Mouse (Mus musculus) embryonic facial prominence, embryonic 15.5 days (tissue): ENCODE results near the gene Ank2. TPM values are rescaled to one million over a fixed set of nuclear protein-coding genes. Genes with fewer than 3 reads are reported as not detected.

Experiments
- ATAC-seq: fragments of 200-750 bp; cut with Nextera tagmentation; 2 replicates; pipeline ENCODE4 v1.8.0; 2017; ENCODE audit warnings: low read depth, moderate TSS enrichment; ENCODE audit not compliant: insufficient number of reproducible peaks, low FRiP score, low TSS enrichment
- H3K27ac ChIP-seq: fragments of 300-500 bp; sonication (generic); replicated peaks from 2 replicates; pipeline ENCODE4 v1.5.1; 2015; ENCODE audit warnings: mild to moderate bottlenecking, inconsistent platforms
- H3K27me3 ChIP-seq: fragments of 300-500 bp; sonication (generic); 2 replicates; pipeline ENCODE4 v1.6.1; 2015; ENCODE audit warnings: inconsistent platforms
- H3K36me3 ChIP-seq: fragments of 300-500 bp; sonication (generic); 2 replicates; pipeline ENCODE4 v1.6.1; 2015; ENCODE audit warnings: mild to moderate bottlenecking, inconsistent platforms
- H3K4me1 ChIP-seq: fragments of 300-500 bp; sonication (generic); 2 replicates; pipeline ENCODE4 v1.6.1; 2015; ENCODE audit warnings: inconsistent platforms
- H3K4me2 ChIP-seq: fragments of 300-500 bp; sonication (generic); replicated peaks from 2 replicates; pipeline ENCODE4 v1.6.1; 2015; ENCODE audit warnings: mild to moderate bottlenecking, inconsistent platforms
- H3K4me3 ChIP-seq: fragments of 300-500 bp; sonication (generic); replicated peaks from 2 replicates; pipeline ENCODE4 v1.5.1; 2015; ENCODE audit warnings: mild to moderate bottlenecking, inconsistent platforms
- H3K9ac ChIP-seq: fragments of 300-500 bp; sonication (generic); 2 replicates; pipeline ENCODE4 v1.6.1; 2015; ENCODE audit warnings: inconsistent platforms
- H3K9me3 ChIP-seq: fragments of 300-500 bp; sonication (generic); replicated peaks from 2 replicates; pipeline ENCODE4 v1.6.1; 2016; ENCODE audit warnings: inconsistent platforms
- WGBS: fragments of 180-500 bp; shearing (Covaris S2); methylation state at CpG from one replicate; pipeline ENCODE4 v1.1.7; 2015; 5-methylcytosine and 5-hydroxymethylcytosine counted together
- polyA plus RNA-seq: library from polyadenylated mRNA; unstranded; fragments of >200 nt; fragmentation: Nextera tagmentation; extraction: Ambion mirVana; gene quantifications from 2 replicates; pipeline ENCODE4 v1.2.1, GENCODE M21; 2015

Gene Ank2
- polyA plus RNA-seq, 1 experiment from 2014 or later, result 32.4 TPM

DNA sequence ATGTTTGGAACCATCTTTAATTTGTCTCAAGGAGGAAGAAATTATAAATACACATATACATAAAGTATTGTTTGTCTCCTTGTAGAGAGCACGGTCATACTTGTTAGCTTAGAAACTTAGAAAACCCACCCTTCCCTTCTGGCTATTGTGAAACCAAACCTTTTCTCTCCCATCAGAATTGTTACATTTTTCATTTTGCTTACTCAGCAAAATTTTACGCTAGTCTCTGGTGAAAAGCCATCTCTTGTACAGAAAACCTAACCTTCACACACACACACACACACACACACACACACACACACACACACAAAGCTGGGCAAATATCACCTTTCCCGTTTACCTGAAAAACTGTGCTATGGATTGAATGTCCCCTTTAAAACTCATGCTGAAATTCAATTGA is 217.8 kb downstream of the Ank2 start:
- H3K36me3 ChIP-seq, result no peaks in the 10 kb centered on the region
- 90% methylated on average over 3 of the region's 3 CpGs for WGBS
- no peaks in the 10 kb centered on the region for H3K4me1 ChIP-seq
- no peaks in the 10 kb centered on the region for H3K27me3 ChIP-seq
- H3K9me3 ChIP-seq, result no peaks in the 10 kb centered on the region
- no peak overlapping the region for H3K27ac ChIP-seq
- H3K4me3 ChIP-seq, result no peak overlapping the region
- ATAC-seq, result no peak
- H3K9ac ChIP-seq, result no peak overlapping the region
- no peak overlapping the region for H3K4me2 ChIP-seq

DNA sequence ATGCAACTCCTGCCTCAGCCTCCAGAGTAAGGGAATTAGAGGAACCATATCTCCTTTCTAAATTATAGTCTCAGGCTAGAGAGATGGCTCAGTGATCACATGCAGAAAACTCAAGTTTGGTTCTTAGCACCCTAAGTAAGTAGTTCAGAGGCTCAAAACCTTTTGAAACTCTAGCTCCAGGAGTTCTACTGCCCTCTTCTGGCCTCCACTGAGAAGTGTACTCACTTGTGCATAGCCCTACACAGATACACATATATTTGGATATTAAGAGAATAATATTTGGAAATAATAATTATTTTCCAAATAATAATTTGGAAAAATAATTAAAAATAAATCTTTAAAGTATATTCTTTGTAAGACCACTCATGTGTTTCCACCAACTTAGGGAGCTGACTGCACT is 218.8 kb downstream of the Ank2 start:
- Histone ChIP-seq H3K4me2 (no peak overlapping the region), H3K4me1 (no peaks in the 10 kb centered on the region), H3K9ac (no peak overlapping the region), H3K27me3 (no peaks in the 10 kb centered on the region), H3K27ac (no peak overlapping the region), H3K4me3 (no peak overlapping the region), H3K36me3 (no peaks in the 10 kb centered on the region), H3K9me3 (no peaks in the 10 kb centered on the region)
- no peak for ATAC-seq

DNA sequence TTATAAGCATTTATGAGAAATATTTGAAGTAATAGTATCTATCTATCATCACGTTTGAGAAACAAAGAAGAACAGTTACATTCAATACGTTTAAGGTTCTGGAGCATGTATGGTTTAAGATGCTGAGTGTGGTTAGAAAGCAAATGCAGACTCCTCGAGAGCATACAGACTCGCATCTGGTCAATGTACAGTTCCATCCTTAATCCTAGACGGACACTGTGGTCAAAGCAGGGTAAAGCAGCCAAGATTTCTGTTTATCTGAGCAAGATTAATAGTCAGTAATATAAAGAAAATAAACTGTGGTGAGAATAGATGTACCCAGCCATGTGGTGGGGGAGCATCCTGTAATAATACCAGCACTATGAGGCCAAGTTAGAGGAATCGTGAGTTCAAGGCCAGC is 223.2 kb downstream of the Ank2 start:
- Histone ChIP-seq H3K4me1 (no peaks in the 10 kb centered on the region), H3K9me3 (no peaks in the 10 kb centered on the region), H3K27me3 (no peaks in the 10 kb centered on the region), H3K27ac (no peak overlapping the region), H3K4me3 (no peak overlapping the region), H3K9ac (no peak overlapping the region), H3K4me2 (no peak overlapping the region), H3K36me3 (no peaks in the 10 kb centered on the region)
- WGBS, result 80% methylated on average over 6 of the region's 6 CpGs
- no peak for ATAC-seq

DNA sequence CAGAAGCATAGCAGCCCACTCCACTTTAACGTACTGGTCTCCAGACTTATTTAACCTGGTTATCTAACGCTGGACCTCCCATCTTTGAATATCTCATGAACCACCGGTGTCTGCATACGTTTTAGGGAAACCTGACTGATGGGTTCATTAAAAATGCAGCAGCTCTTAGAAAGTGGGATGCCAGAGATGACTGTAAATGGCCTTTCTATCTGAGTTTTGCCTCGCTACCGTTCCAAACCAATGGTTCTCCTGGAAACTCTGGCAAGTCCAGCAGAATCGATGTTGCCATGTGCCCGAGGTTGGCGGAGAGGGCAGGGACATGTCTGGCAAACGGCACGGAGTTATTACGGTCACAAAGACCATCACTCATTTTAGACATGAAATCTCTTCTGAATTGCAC is 226.3 kb downstream of the Ank2 start:
- 76% methylated on average over 12 of the region's 12 CpGs for WGBS
- H3K9me3 ChIP-seq, result no peaks in the 10 kb centered on the region
- H3K27ac ChIP-seq, result no peak overlapping the region
- no peak overlapping the region for H3K9ac ChIP-seq
- H3K4me2 ChIP-seq, result no peak overlapping the region
- H3K36me3 ChIP-seq, result no peaks in the 10 kb centered on the region
- ATAC-seq, result no peak
- no peaks in the 10 kb centered on the region for H3K4me1 ChIP-seq
- H3K4me3 ChIP-seq, result no peak overlapping the region
- H3K27me3 ChIP-seq, result no peaks in the 10 kb centered on the region

DNA sequence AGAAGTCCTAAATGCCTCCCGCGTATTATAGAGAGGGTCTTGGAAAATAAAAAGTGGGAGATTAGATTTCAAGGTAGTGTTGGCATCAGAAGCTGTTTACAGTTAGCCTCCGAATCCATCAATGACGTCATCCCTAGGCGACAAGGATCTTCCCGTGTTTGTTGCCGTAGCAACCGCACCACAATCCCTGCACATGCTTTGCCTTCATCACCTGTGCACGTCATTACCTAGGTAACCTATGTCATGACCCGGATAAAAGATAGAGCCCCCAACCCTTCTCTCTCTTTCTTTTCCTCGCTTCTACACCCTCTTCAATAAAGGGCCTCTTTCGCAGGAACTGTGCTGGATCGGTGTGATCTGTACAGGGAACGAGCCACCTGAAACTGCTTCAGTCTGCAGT is 229.5 kb downstream of the Ank2 start:
- no peak for ATAC-seq
- Histone ChIP-seq H3K36me3 (no peaks in the 10 kb centered on the region), H3K27ac (no peak overlapping the region), H3K4me3 (no peak overlapping the region), H3K4me2 (no peak overlapping the region), H3K9me3 (no peaks in the 10 kb centered on the region), H3K4me1 (no peaks in the 10 kb centered on the region), H3K27me3 (no peaks in the 10 kb centered on the region), H3K9ac (no peak overlapping the region)
- 83% methylated on average over 14 of the region's 14 CpGs for WGBS

DNA sequence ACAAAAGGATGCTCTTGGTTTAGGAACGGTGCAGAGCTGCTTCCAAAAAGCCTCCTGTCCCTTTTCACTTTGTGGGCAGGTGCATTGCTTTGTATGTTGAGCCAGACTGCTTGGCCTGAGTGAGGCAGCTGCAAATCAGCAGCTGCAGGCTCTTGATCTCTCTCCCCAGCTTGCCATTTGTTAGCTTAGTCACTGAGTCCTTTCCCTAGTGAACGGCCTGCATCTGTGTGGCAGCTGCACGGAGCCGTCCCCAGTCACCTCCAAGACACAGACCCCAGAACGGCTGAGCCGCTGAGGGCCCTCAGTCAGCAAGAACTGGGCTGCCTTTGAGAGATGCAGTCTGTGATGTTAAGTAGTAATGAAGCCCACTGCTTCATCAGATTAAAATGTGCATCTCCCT is 231.3 kb downstream of the Ank2 start:
- 36% methylated on average over 6 of the region's 6 CpGs for WGBS
- H3K27ac ChIP-seq, result no peak overlapping the region
- H3K4me3 ChIP-seq, result no peak overlapping the region
- peak; percentile 65; the same call in 1 of the 2 replicates for ATAC-seq
- no peaks in the 10 kb centered on the region for H3K27me3 ChIP-seq
- H3K9me3 ChIP-seq, result no peaks in the 10 kb centered on the region
- H3K4me1 ChIP-seq, result no peaks in the 10 kb centered on the region
- no peaks in the 10 kb centered on the region for H3K36me3 ChIP-seq
- H3K4me2 ChIP-seq, result no peak overlapping the region
- H3K9ac ChIP-seq, result no peak overlapping the region

DNA sequence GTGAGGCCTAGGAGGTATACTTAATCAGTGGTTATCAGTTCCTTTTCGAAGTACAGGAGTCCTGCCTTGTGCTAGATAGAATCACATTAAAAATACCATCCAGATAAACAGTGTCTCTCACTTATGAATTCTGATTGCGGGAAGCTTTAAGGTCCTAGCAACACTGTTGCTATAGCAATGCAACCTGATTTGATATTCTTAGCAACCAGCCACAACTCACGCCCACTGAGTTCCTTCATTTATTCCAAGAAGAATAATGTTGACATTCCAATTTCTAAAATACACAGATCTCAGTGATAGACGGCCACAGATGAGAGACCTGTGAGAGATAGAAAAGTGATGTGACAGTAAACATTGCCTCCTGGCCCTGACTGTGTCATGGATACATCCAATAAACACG is 233.4 kb downstream of the Ank2 start:
- H3K4me2 ChIP-seq, result no peak overlapping the region
- H3K9ac ChIP-seq, result no peak overlapping the region
- no peaks in the 10 kb centered on the region for H3K27me3 ChIP-seq
- H3K36me3 ChIP-seq, result no peaks in the 10 kb centered on the region
- 73% methylated on average over 5 of the region's 5 CpGs for WGBS
- no peaks in the 10 kb centered on the region for H3K4me1 ChIP-seq
- no peak overlapping the region for H3K27ac ChIP-seq
- no peaks in the 10 kb centered on the region for H3K9me3 ChIP-seq
- no peak for ATAC-seq
- H3K4me3 ChIP-seq, result no peak overlapping the region

DNA sequence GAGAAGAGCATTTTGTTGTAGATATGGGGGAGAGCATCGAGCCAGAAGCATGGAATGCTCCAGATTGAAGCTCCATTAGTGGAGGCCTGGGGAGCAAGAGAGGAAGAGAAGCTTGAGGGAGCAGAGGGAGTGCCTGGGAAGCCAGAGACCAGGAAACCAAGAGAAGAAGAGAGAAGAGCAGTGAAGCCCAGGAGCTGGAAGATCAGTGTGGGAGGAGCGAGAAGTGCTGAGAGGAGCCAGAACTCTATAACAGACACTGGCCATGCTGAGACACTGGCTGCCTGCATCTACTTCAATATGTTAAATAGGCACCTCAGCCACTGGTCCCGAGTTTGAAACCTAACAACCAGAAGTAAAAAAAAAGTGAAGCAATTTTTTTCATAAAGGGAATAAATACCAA is 234.0 kb downstream of the Ank2 start:
- 80% methylated on average over 3 of the region's 3 CpGs for WGBS
- Histone ChIP-seq H3K36me3 (no peaks in the 10 kb centered on the region), H3K9ac (no peak overlapping the region), H3K4me1 (no peaks in the 10 kb centered on the region), H3K4me2 (no peak overlapping the region), H3K27ac (no peak overlapping the region), H3K4me3 (no peak overlapping the region), H3K27me3 (no peaks in the 10 kb centered on the region), H3K9me3 (no peaks in the 10 kb centered on the region)
- ATAC-seq, result no peak

DNA sequence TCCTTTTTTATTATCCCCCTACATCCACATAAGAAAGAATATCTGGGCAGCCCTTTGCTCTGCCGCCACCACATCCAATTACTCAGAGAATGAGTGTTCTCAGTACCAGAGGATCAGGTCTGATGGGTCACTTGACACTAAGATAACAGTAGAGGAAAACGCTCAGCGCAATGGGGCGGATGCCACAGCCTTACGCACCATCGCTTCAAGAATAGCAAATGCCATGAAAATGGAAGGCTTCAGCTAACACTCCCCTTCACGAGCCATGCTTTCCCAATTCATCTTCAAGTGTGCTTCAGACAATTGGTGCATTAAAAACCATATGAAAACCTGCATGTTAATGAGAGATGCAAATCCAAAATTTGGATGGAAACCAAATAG is 238.4 kb downstream of the Ank2 start:
- no peaks in the 10 kb centered on the region for H3K27me3 ChIP-seq
- no peak for ATAC-seq
- H3K4me2 ChIP-seq, result no peak overlapping the region
- H3K4me3 ChIP-seq, result no peak overlapping the region
- H3K4me1 ChIP-seq, result peaks cover 9% of the 10 kb centered on the region
- H3K9ac ChIP-seq, result no peak overlapping the region
- no peaks in the 10 kb centered on the region for H3K9me3 ChIP-seq
- no peak overlapping the region for H3K27ac ChIP-seq
- H3K36me3 ChIP-seq, result no peaks in the 10 kb centered on the region
- WGBS, result 56% methylated on average over 7 of the region's 7 CpGs

DNA sequence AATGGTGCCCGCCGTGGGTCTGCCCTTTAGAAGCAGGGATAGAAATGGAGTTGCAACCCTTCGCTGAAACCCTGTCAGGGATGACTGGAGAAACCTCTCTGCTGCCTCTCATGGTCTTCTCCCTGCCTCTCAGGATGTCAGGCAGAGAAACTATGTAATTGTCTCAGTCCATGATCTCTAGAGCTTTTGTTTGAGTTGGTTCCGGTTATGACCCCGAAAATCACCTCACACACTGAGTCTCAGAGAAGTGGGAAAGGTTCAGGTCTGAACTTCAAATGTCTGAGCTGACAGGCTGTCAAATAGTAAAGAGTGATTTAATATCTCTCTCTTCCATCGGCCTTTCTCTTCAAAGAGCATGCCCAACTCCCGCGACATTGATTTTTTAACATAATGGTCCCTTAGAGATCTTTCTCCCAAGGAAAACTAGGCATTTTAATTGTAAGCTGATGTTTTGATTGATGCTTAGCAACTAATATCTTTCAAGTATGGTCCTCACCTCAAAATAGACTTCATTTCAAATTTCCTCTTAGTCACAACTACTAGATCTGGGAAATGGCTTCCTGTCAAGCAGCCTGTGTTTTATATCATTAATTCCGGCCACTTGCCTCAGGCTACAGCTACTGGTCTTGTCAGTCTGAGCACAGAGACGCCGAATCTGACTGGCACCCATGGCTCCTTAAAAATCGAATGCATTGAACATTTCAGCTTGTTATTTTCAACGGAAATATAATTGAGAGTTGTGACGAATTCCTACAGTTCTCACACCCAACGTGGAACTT is 239.0 kb downstream of the Ank2 start:
- H3K4me3 ChIP-seq, result no peak overlapping the region
- WGBS, result 53% methylated on average over 15 of the region's 15 CpGs
- H3K4me2 ChIP-seq, result no peak overlapping the region
- no peak overlapping the region for H3K27ac ChIP-seq
- H3K9me3 ChIP-seq, result no peaks in the 10 kb centered on the region
- no peak overlapping the region for H3K9ac ChIP-seq
- peaks cover 9% of the 10 kb centered on the region for H3K4me1 ChIP-seq
- ATAC-seq, result no peak
- no peaks in the 10 kb centered on the region for H3K36me3 ChIP-seq
- no peaks in the 10 kb centered on the region for H3K27me3 ChIP-seq

DNA sequence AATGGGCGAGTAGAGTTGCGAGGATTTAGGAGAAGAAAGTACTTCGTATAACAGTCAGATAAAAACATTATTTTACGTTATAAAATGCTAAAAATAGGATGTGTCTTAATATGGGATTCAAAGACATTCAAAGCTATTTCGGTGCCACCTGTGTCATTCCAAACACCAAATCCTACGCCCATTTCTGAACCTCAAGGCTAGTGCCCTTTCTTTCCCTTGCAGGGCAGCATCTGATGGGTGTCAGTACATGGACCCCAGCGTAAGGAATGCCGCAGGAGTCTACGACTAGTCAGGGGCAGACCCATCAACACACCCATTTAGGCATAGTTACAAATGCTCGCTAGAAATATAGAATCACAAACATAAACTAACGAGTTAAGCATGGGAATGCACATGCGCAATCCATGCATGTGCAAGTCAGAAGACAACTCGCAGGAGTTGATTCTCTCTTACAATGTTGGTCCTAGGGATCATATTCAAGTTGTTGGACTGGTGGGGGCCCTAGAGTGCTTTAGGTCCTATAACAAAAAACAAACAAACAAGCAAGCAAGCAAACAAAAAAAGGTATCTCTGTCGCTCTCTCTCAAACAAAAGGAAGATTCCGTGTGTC is 240.6 kb downstream of the Ank2 start:
- no peaks in the 10 kb centered on the region for H3K36me3 ChIP-seq
- no peak overlapping the region for H3K9ac ChIP-seq
- peaks cover 9% of the 10 kb centered on the region for H3K4me1 ChIP-seq
- H3K4me2 ChIP-seq, result peak overlapping the region; percentile 73
- H3K9me3 ChIP-seq, result no peaks in the 10 kb centered on the region
- peak overlapping the region; percentile 52 for H3K4me3 ChIP-seq
- H3K27me3 ChIP-seq, result no peaks in the 10 kb centered on the region
- WGBS, result 25% methylated on average over 15 of the region's 15 CpGs
- H3K27ac ChIP-seq, result no peak overlapping the region
- ATAC-seq, result no peak

DNA sequence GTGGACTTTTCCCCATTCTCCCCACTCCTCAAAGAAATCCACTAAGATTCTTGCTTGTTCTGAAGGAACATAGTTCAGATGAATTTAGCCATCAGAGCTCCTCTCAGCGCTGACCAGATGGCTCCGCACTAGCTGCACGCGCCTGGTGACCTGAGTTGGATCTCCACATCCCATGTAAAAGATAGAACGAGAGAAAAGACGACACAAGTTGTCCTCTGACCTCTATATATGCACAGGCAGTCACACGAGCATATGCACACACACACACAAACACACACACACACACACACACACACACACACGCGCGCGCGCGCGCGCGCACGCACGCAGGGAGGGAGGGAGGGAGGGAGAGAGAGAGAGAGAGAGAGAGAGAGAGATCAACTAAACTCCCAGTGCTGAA is 241.2 kb downstream of the Ank2 start:
- Histone ChIP-seq H3K4me1 (peaks cover 9% of the 10 kb centered on the region), H3K9me3 (no peaks in the 10 kb centered on the region), H3K27me3 (no peaks in the 10 kb centered on the region), H3K36me3 (no peaks in the 10 kb centered on the region), H3K9ac (peak overlapping the region; percentile 23; the same call in 1 of the 2 replicates), H3K4me2 (peak overlapping the region; percentile 73), H3K4me3 (peak overlapping the region; percentile 52), H3K27ac (peak overlapping the region; percentile 85)
- WGBS, result 0% methylated on average over 18 of the region's 18 CpGs
- ATAC-seq, result 0 out of 2 replicates have a peak, but pooled peaks have one; percentile 9
